Mouse (Mus musculus): ENCODE data around the gene Dppa4. TPM values are rescaled to one million over a fixed set of nuclear protein-coding genes. Genes with fewer than 3 reads are reported as not detected.

Gene Dppa4
- total RNA-seq (2023): not detected

DNA sequence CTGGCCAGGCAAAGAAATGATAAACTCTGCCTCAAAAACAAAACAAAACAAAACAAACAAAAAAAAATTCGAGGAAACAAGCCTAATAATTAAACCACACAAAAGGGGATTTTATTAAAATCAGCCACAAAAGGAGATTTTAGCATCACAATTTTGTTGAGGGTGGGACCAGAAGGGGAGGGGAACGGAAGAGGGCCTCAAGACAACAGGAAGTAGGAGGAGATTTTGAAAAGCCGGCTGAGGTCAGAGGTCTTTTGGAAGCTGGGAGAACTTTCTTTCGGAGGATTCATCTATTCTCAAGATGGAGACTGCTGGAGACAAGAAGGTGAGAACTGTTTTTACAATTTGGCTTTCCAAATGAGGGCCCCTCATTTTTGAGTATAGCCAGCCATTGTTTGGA, at the start of gene Dppa4:
TSS of gene Dppa4 (plus strand) at position 217 of the 400 bp plus-strand sequence.

DNA sequence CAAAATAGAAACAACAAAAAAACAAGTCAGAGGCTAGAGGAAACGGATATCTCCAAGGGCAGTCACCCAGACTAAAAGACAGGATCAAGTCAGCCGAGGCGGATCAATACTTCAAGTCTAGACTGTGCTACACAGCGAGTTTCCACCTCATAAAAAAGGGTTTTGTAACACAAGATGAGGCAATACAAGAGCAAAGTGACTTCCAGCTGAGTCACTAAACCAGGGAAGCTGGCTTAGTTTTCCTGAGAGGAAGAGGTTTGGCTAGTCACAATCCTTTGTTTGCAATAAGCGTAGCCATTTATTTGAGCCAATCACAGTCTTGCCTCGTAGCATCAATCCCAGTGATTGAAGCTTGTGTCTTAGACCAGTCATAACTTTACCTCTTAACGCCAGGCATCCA, 20.0 kb downstream of the Dppa4 start, which contains the start of gene Dppa2:
TSS of gene Dppa2 (plus strand) at position 400 of the 400 bp plus-strand sequence.

Other genes starting within 250 kb of the Dppa4 start
- not detected for gene Dppa2, start 20.2 kb downstream of the Dppa4 start, total RNA-seq (2023)
- not detected for gene Gm5485, start 128.7 kb downstream of the Dppa4 start, total RNA-seq (2023)
- not detected for gene Morc1, start 147.5 kb downstream of the Dppa4 start, total RNA-seq (2023)

Measured in monocyte, adult 59 days (primary cell).